Comparison of ENCODE assay signal across 8 mouse cellular contexts in the genomic region with DNA sequence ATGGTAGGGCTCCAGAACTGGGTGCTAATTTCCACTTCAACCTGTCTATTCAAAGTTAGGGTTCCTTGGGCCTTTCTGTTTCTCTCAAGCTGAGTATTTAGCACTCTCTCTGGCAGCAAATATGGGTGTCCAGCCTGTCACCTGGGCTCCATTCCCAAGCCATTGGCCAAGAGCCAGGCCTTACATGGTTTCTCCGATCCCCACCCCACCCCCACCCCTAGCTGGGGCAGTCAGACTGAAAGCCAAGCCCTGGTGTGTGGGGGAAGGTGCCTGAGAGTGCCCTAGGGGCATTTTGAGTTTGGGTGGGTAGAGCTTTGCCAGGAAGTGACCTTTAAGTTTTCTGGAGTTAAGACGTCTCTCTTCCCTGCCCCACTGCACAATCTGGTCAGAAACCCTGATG. TPM values are rescaled to one million over a fixed set of nuclear protein-coding genes. Genes with fewer than 3 reads are reported as not detected.
DNase-seq lines count a peak whose midpoint lies in the region; TF ChIP-seq lines count a peak whose summit lies in the region.

No protein-coding gene starts in this region.

- no peaks in the 10 kb centered on the region; the same call in 1 of the 2 replicates for H3K4me1 ChIP-seq in kidney, adult 2 months (ENCODE audit: control insufficient read depth, insufficient read depth, low read length)

- no peaks in the 10 kb centered on the region for H3K27me3 ChIP-seq in kidney, adult 2 months (replicated peaks; ENCODE audit: control insufficient read depth, insufficient read depth, low read length)

- no peak for TF ChIP-seq CTCF in kidney, adult 2 months (conservative IDR thresholded peaks at IDR 0.05; ENCODE audit: insufficient read depth, insufficient read length, low read depth, low read length)

- TF ChIP-seq POLR2A in kidney, adult 2 months (IDR thresholded peaks at IDR 0.05; ENCODE audit: low read depth, low read length) = no peak

- peak; percentile 46 for DNase-seq in lung, postnatal 14 days
- DNase-seq in lung, postnatal 25 days (ENCODE audit: low spot score) = no peak
- peak; percentile 76 for DNase-seq in gastrocnemius, postnatal 25 days
- peak; percentile 78 for DNase-seq in kidney, adult 2 months
- peak; percentile 88 for DNase-seq in skeletal muscle tissue, adult 2 months (ENCODE audit: low read depth, low spot score)
- no peak for DNase-seq in spleen, adult 12 weeks (ENCODE audit: low spot score)
- no peak for DNase-seq in B cell, adult 2 months
- no peak for DNase-seq in ovary, postnatal 36 days (ENCODE audit: low spot score)

- no peak overlapping the region for H3K27ac ChIP-seq in kidney, adult 2 months (ENCODE audit: insufficient read depth, low read depth, low read length)

- no peaks in the 10 kb centered on the region for H3K36me3 ChIP-seq in kidney, adult 2 months (ENCODE audit: control insufficient read depth, insufficient read depth, low read length)

- H3K4me3 ChIP-seq in kidney, adult 2 months (ENCODE audit: insufficient read depth, low read depth, low read length) = no peak overlapping the region

- WGBS in kidney, adult 2 months = 12% methylated on average over 2 of the region's 2 CpGs

RNA-seq across cellular contexts. Expression of gene Pde4a, which starts 19.2 kb away (rescaled TPM):
- total RNA-seq in gastrocnemius, postnatal 25 days (2021) = 10 to 100 TPM; 44.6 to 46.7 TPM
- 7.8 and 9.0 TPM in 2 replicates for polyA plus RNA-seq in kidney, adult 2 months (2012; rRNA removed)

RNA-seq across cellular contexts. Expression of gene Cdc37, which starts 35.0 kb away (rescaled TPM):
- 100 to 1,000 TPM; 120 to 126 TPM for total RNA-seq in gastrocnemius, postnatal 25 days (2021)
- 53.1 and 72.6 TPM in 2 replicates for polyA plus RNA-seq in kidney, adult 2 months (2012; rRNA removed)

RNA-seq across cellular contexts. Expression of gene Tyk2, which starts 53.7 kb away (rescaled TPM):
- 1 to 10 TPM; 4.7 to 5.8 TPM for total RNA-seq in gastrocnemius, postnatal 25 days (2021)
- 17.0 and 19.0 TPM in 2 replicates for polyA plus RNA-seq in kidney, adult 2 months (2012; rRNA removed)

RNA-seq across cellular contexts. Expression of gene Keap1, which starts 54.4 kb away (rescaled TPM):
- 10 to 100 TPM; 55.0 to 56.3 TPM for total RNA-seq in gastrocnemius, postnatal 25 days (2021)
- polyA plus RNA-seq in kidney, adult 2 months (2012; rRNA removed) = 42.8 and 52.4 TPM in 2 replicates

Comparison
In these comparisons a context has a peak if more than half of its experiments do, and no peak if none do; other contexts are left out.
1. DNase-seq: peak in lung, postnatal 14 days (single experiment), gastrocnemius, postnatal 25 days (single experiment), kidney, adult 2 months (single experiment) and skeletal muscle tissue, adult 2 months (single experiment); none in lung, postnatal 25 days (single experiment), spleen, adult 12 weeks (single experiment), B cell, adult 2 months (0 of 2) and ovary, postnatal 36 days (single experiment).